Mouse (Mus musculus) embryonic facial prominence, embryonic 12.5 days (tissue): ENCODE measurements around the gene Prg4. TPM values are rescaled to one million over a fixed set of nuclear protein-coding genes. Genes with fewer than 3 reads are reported as not detected.

ENCODE experiments used
- ATAC-seq: fragments of 200-750 bp; cut with Nextera tagmentation; 2 replicates; pipeline ENCODE4 v1.8.0; 2017; ENCODE audit not compliant: insufficient number of reproducible peaks, insufficient read depth, low FRiP score, low TSS enrichment
- H3K27ac ChIP-seq: fragments of 300-500 bp; sonication (generic); 2 replicates; pipeline ENCODE4 v1.5.1; 2016; ENCODE audit warnings: mild to moderate bottlenecking
- H3K27me3 ChIP-seq: fragments of 300-500 bp; sonication (generic); 2 replicates; pipeline ENCODE4 v1.6.1; 2016; ENCODE audit warnings: mild to moderate bottlenecking, moderate library complexity
- H3K36me3 ChIP-seq: fragments of 300-500 bp; sonication (generic); 2 replicates; pipeline ENCODE4 v1.6.1; 2016; ENCODE audit warnings: mild to moderate bottlenecking
- H3K4me1 ChIP-seq: fragments of 300-500 bp; sonication (generic); 2 replicates; pipeline ENCODE4 v1.6.1; 2016
- H3K4me2 ChIP-seq: fragments of 300-500 bp; sonication (generic); replicated peaks from 2 replicates; pipeline ENCODE4 v1.6.1; 2016; ENCODE audit warnings: mild to moderate bottlenecking, moderate library complexity
- H3K4me3 ChIP-seq: fragments of 300-500 bp; sonication (generic); 2 replicates; pipeline ENCODE4 v1.5.1; 2016; ENCODE audit warnings: mild to moderate bottlenecking
- H3K9ac ChIP-seq: fragments of 300-500 bp; sonication (generic); 2 replicates; pipeline ENCODE4 v1.6.1; 2016; ENCODE audit warnings: mild to moderate bottlenecking, moderate library complexity
- H3K9me3 ChIP-seq: fragments of 300-500 bp; sonication (generic); 2 replicates; pipeline ENCODE4 v1.6.1; 2016; ENCODE audit warnings: mild to moderate bottlenecking, moderate library complexity
- WGBS: fragments of 180-500 bp; shearing (Covaris S2); methylation state at CpG from one replicate; pipeline ENCODE4 v1.1.7; 2016; 5-methylcytosine and 5-hydroxymethylcytosine counted together
- polyA plus RNA-seq: library from polyadenylated mRNA; unstranded; fragments of >200 nt; fragmentation: Nextera tagmentation; extraction: Ambion mirVana; gene quantifications from 2 replicates; pipeline ENCODE4 v1.2.1, GENCODE M21; 2016

Gene Prg4
- polyA plus RNA-seq, 1 experiment from 2014 or later = 0.32 TPM

DNA sequence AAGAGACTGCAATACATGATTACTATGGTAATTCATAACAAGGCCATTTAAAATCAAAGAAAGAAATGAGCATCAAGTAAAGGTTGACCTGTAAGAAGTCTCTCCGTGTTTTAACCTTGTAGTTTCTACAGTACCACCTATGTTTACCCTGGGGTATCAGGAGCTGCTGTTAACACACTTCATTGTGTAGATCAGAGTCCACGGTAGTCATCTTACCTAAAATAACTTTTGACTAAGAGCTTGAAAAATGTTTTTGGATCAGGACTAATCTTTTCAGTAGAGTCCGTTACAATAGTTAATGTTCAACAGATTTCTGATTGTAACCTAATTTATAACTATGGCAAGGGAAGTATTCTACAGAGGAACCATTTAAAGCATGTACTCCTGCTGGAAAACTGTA, 61.4 kb downstream of the Prg4 start:
- WGBS = 84% methylated on average over 3 of the region's 3 CpGs
- no peak overlapping the region for H3K27ac ChIP-seq
- H3K4me2 ChIP-seq = no peak overlapping the region
- no peak for ATAC-seq
- no peak overlapping the region for H3K4me3 ChIP-seq
- peaks cover 50% of the 10 kb centered on the region for H3K36me3 ChIP-seq
- no peaks in the 10 kb centered on the region for H3K9me3 ChIP-seq
- H3K9ac ChIP-seq = no peak overlapping the region
- H3K4me1 ChIP-seq = no peaks in the 10 kb centered on the region
- H3K27me3 ChIP-seq = no peaks in the 10 kb centered on the region

DNA sequence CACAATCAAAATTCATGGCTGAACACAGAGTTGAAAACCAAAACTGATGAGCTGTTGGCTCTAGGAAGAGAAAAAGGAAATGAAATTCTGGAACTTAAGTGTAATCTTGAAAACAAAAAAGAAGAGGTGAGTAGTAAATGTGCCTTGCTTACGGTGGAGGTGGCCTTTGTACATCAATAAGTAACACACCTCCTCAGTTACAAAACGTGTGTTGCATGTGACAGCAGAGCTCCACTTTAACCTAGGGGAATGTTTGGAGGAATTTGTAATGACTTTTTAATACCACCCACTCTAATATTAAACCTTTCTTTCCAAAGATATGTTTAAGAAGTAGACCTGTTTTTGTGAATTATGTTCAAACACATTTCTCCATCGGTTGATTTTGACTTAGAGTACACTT, 62.1 kb downstream of the Prg4 start:
- Histone ChIP-seq H3K4me1 (no peaks in the 10 kb centered on the region), H3K4me2 (no peak overlapping the region), H3K9me3 (no peaks in the 10 kb centered on the region), H3K27ac (no peak overlapping the region), H3K27me3 (no peaks in the 10 kb centered on the region), H3K9ac (no peak overlapping the region), H3K4me3 (no peak overlapping the region), H3K36me3 (peaks cover 49% of the 10 kb centered on the region)
- ATAC-seq = no peak
- 90% methylated on average over 3 of the region's 3 CpGs for WGBS

Other genes with a start within 250 kb of the Prg4 start
- gene Pdc, start 146.7 kb downstream of the Prg4 start, polyA plus RNA-seq = 0.17 and 0.33 TPM in 2 replicates
- 196 and 209 TPM in 2 replicates for gene Tpr, start 73.3 kb downstream of the Prg4 start, polyA plus RNA-seq
- gene Odr4, start 73.1 kb downstream of the Prg4 start, polyA plus RNA-seq = 34.4 and 39.2 TPM in 2 replicates